Mouse (Mus musculus) heart, embryonic 14.5 days (tissue): Measurements from ENCODE around the gene Odf3. TPM values are rescaled to one million over a fixed set of nuclear protein-coding genes. Genes with fewer than 3 reads are reported as not detected.
A peak's percentile ranks its signal among the peaks of the same experiment; 100 is the strongest.

ENCODE experiments used
- ATAC-seq: fragments of 200-750 bp; cut with Nextera tagmentation; 2 replicates; pipeline ENCODE4 v1.8.0; 2017; ENCODE audit warnings: low read depth, moderate TSS enrichment; ENCODE audit not compliant: insufficient number of reproducible peaks, insufficient read depth, low FRiP score
- H3K27ac ChIP-seq, 2 experiments: fragments of 200-500 bp in 1 of 2; fragments of 300-500 bp in 1 of 2; sonication (generic) in 1 of 2; replicated peaks in 1 of 2; 2 replicates each; pipeline ENCODE4 v1.5.1; 2012 to 2014; ENCODE audit warnings: low read depth in 2 of 2, low read length in 2 of 2, control low read depth in 1 of 2, mild to moderate bottlenecking in 1 of 2, mixed read lengths in 1 of 2; ENCODE audit not compliant: control insufficient read depth in 1 of 2, insufficient read depth in 1 of 2
- H3K27me3 ChIP-seq: fragments of 300-500 bp; sonication (generic); 2 replicates; pipeline ENCODE4 v1.6.1; 2014; ENCODE audit warnings: mild to moderate bottlenecking, low read length, control low read depth; ENCODE audit not compliant: control insufficient read depth, insufficient read depth
- H3K36me3 ChIP-seq: fragments of 300-500 bp; sonication (generic); 2 replicates; pipeline ENCODE4 v1.6.1; 2014; ENCODE audit warnings: mild to moderate bottlenecking, control low read depth, low read length, mixed read lengths; ENCODE audit not compliant: control insufficient read depth, insufficient read depth
- H3K4me1 ChIP-seq, 2 experiments: fragments of 200-500 bp in 1 of 2; fragments of 300-500 bp in 1 of 2; sonication (generic) in 1 of 2; 2 replicates each; pipeline ENCODE4 v1.6.1; 2012 to 2014; ENCODE audit warnings: low read length in 2 of 2, control low read depth in 1 of 2, mixed read lengths in 1 of 2; ENCODE audit not compliant: control insufficient read depth in 2 of 2, insufficient read depth in 2 of 2
- H3K4me2 ChIP-seq: fragments of 300-500 bp; sonication (generic); 2 replicates; pipeline ENCODE4 v1.6.1; 2014; ENCODE audit warnings: mild to moderate bottlenecking, low read length
- H3K4me3 ChIP-seq, 2 experiments: fragments of 200-500 bp in 1 of 2; fragments of 300-500 bp in 1 of 2; sonication (generic) in 1 of 2; 2 replicates each; pipeline ENCODE4 v1.5.1; 2012 to 2014; ENCODE audit warnings: low read length in 2 of 2, mild to moderate bottlenecking in 2 of 2, control low read depth in 1 of 2, low read depth in 1 of 2, moderate library complexity in 1 of 2; ENCODE audit not compliant: control insufficient read depth in 1 of 2, insufficient read depth in 1 of 2
- H3K9ac ChIP-seq: fragments of 300-500 bp; sonication (generic); 2 replicates; pipeline ENCODE4 v1.6.1; 2014; ENCODE audit warnings: mild to moderate bottlenecking, low read length
- H3K9me3 ChIP-seq: fragments of 300-500 bp; sonication (generic); 2 replicates; pipeline ENCODE4 v1.6.1; 2016; ENCODE audit warnings: low read length, control low read depth; ENCODE audit not compliant: control insufficient read depth
- WGBS: fragments of 180-500 bp; shearing (Covaris S2); extraction: QIAGEN DNeasy Blood & Tissue Kit; methylation state at CpG from one replicate; pipeline ENCODE4 v1.1.7; 2014; 5-methylcytosine and 5-hydroxymethylcytosine counted together
- polyA plus RNA-seq: library from polyadenylated mRNA; unstranded; fragments of >200 nt; fragmentation: Nextera tagmentation; extraction: Ambion mirVana; gene quantifications from 2 replicates; pipeline ENCODE4 v1.2.1, GENCODE M21; 2014

The Odf3 gene
- polyA plus RNA-seq, 1 experiment from 2014 or later = not detected

DNA sequence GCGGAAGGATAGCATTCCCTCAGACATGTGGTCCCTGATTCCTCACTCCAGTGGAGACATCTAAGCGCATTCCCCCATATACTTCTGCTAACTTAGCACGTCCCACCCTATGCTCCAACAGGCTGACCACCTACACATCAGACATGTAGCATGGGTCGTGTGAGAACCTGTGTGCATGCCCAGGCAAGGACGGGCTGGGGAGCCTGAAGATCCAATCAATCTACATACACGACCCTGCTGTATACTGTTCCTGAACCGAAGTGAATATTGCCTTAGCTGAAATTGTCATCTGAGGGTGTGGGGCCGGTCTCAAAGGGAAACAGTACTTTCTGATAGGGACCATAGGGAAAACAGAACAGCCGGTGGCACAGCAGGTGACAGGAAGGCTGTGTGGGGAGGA, 7.6 kb downstream of the Odf3 start:
- Histone ChIP-seq H3K27ac (peak overlapping the region in 1 of 2 experiments; percentile 91; a peak in 1 of 4 replicates), H3K4me2 (peak overlapping the region; percentile 83), H3K4me1 (peaks cover 11 to 21% of the 10 kb centered on the region in 2 experiments), H3K9ac (peak overlapping the region; percentile 93), H3K9me3 (no peaks in the 10 kb centered on the region), H3K36me3 (peaks cover 50% of the 10 kb centered on the region), H3K4me3 (peak overlapping the region; percentile 78 to 86), H3K27me3 (no peaks in the 10 kb centered on the region)
- 65% methylated on average over 9 of the region's 9 CpGs for WGBS
- no peak for ATAC-seq

DNA sequence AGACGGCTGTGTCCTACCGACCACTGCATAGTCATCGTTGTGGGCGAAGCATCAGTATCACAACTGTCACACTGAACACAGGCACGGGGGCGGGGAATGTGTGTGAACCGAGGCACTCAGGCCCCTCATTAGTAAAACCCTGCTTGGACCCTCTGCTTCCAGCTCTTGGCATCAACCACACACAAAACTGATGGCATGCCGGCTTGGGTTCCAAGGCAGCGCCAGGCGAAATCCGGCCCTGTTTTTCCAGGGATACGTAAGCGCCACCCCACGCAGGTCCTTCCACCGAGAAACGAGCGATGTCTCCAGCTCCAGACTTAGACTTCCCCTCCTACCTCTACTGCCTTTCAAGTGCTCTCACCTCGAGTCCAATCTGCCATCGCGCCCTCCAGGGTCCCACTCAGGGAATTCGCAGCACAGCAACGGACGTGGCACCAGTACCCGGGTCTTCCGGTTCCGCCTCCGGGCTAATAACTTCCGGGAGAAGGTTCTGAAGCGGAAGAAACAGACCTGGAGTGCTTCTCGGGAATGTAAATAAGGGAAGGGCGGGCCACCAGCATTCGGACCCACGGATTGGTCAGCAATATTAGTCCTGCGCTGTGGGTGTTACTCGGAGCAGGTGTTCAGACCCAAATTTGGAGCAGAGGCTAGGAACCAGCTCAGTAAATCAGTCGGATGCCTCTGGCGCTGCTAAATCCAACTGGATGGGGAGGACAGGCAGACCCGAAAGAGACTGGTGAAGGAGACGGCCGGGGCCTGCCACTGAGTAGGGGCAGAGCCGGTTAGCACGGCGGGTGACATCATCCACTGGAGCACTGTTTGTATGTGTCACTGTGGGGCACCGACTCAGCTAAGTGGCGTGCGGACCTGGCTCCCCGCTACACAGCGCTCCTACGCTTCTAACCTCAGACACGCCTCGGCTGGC, 8.5 kb downstream of the Odf3 start, which contains the start of gene Gm45785:
Gene Gm45785, minus strand, starts transcription at position 472 of the 925 bp plus-strand sequence.
- H3K4me1 ChIP-seq = peaks cover 11 to 21% of the 10 kb centered on the region in 2 experiments
- peak within 1 kb of the TSS; percentile 78 to 86 for H3K4me3 ChIP-seq
- peak; percentile 60 for ATAC-seq
- no peaks in the 10 kb centered on the region for H3K27me3 ChIP-seq
- H3K4me2 ChIP-seq = peak within 1 kb of the TSS; percentile 83
- no peaks in the 10 kb centered on the region for H3K9me3 ChIP-seq
- peak within 1 kb of the TSS; percentile 84 to 91 for H3K27ac ChIP-seq
- peak within 1 kb of the TSS; percentile 93 for H3K9ac ChIP-seq
- under 1% methylated on average over 51 of the region's 51 CpGs for WGBS
- H3K36me3 ChIP-seq = peaks cover 60% of the 10 kb centered on the region

DNA sequence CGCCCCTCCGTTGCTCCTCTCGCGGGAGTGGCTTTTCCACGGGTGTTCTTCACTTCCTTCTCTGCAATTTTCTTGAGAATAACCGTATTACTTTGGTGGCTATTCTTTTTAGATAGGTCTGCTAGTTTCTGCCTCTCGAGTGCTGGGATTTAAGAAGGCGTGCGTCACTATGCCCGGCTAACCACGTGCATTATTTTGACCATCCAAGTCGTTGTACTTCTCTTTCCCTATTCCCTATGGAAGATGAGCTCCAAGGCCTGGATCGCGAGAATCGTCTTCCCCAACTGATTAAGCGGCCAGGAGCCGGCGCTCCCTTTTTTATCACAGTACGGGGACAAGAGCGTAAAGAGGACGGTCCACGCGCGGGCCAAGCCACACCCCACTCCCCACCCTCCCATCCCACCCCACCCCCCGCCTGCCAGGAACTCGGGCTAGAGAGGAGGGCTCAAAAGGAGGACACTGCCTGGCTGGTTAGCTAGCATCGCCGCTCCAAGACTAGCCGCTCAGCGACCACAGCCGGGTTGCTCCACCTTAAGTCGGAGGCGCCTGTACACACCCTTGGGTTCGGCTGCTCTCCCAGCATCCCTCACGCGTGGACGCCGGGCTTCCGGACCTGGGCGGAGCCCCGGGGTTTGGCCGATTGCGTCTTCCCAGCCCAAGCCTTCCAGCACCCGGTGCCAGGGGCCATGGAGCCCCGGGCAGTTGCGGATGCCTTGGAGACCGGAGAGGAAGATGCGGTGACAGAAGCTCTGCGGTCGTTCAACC, 9.4 kb downstream of the Odf3 start, which contains the start of gene Ric8a:
Gene Ric8a, plus strand, starts transcription at position 173 of the 765 bp plus-strand sequence.
- Histone ChIP-seq H3K27me3 (no peaks in the 10 kb centered on the region), H3K27ac (peak within 1 kb of the TSS; percentile 84 to 91), H3K4me1 (peaks cover 11 to 21% of the 10 kb centered on the region in 2 experiments), H3K4me2 (peak within 1 kb of the TSS; percentile 83), H3K9ac (peak within 1 kb of the TSS; percentile 93), H3K4me3 (peak within 1 kb of the TSS; percentile 78 to 86), H3K36me3 (peaks cover 63% of the 10 kb centered on the region), H3K9me3 (no peaks in the 10 kb centered on the region)
- under 1% methylated on average over 48 of the region's 50 CpGs for WGBS
- peak; percentile 85 for ATAC-seq

DNA sequence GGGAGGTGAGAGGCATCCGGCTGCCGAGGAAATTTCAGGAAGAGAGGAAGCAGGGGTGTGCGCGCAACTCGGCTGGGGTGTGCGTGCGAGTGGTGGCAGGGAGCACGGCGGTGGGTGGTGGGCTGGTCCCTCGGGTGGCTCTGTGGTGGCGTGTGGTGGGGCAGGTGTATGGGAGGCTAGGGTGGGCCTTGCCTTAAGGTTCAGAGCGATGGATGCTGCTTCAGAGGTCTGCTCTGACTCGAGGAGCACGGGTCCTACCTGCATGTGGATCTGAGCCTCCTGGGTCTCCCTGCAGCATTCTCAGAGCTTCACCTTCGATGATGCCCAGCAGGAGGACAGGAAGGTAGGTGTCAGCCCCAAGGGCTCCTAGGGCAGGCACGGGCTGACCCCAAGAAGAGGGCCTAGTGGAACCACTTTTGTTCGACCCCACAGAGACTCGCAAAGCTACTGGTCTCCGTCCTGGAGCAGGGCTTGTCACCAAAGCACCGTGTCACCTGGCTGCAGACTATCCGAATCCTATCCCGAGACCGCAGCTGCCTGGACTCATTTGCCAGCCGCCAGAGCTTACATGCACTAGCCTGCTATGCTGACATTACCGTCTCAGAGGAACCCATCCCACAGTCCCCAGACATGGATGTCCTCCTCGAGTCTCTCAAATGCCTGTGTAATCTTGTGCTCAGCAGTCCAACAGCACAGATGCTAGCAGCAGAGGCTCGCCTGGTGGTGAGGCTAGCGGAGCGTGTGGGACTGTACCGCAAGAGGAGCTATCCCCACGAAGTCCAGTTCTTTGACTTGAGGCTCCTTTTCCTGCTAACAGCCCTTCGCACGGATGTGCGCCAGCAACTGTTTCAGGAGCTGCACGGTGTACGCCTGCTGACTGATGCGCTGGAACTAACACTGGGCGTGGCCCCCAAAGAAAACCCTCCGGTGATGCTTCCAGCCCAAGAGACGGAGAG, 10.2 kb downstream of the Odf3 start, which contains the start of gene Bet1l:
Gene Bet1l, minus strand, starts transcription at position 28 of the 956 bp plus-strand sequence.
- peak within 1 kb of the TSS; percentile 78 to 86 for H3K4me3 ChIP-seq
- ATAC-seq = peak; percentile 10; the same call in 1 of the 2 replicates
- peak within 1 kb of the TSS; percentile 78 to 91 for H3K27ac ChIP-seq
- H3K4me1 ChIP-seq = peaks cover 11 to 21% of the 10 kb centered on the region in 2 experiments
- no peaks in the 10 kb centered on the region for H3K9me3 ChIP-seq
- H3K9ac ChIP-seq = peak within 1 kb of the TSS; percentile 93
- 33% methylated on average over 40 of the region's 40 CpGs for WGBS
- no peaks in the 10 kb centered on the region for H3K27me3 ChIP-seq
- H3K36me3 ChIP-seq = peaks cover 63% of the 10 kb centered on the region
- H3K4me2 ChIP-seq = peak within 1 kb of the TSS; percentile 83

DNA sequence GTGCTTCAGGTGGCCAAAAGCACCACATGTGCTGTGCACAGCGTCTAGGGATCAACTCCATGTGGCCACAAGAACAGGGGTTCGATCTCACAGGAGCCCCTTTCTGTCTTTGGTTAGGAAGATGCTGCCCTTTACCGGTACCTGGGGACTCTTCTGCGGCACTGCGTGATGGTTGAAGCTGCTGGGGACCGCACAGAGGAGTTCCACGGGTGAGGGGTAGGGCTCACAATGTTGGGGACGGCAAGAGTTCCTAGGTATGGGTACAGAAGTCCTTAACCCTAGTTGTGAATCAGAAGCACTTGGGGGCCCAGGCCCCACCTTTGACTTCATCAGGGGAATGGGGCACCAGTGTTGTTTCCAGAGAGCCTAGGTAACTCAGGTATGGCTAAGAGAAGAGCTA, 11.1 kb downstream of the Odf3 start:
- no peak overlapping the region for H3K9ac ChIP-seq
- H3K36me3 ChIP-seq = peaks cover 63% of the 10 kb centered on the region
- peaks cover 11 to 21% of the 10 kb centered on the region in 2 experiments for H3K4me1 ChIP-seq
- WGBS = 91% methylated on average over 8 of the region's 8 CpGs
- H3K4me3 ChIP-seq = no peak overlapping the region
- ATAC-seq = no peak
- H3K27ac ChIP-seq = no peak overlapping the region
- H3K27me3 ChIP-seq = no peaks in the 10 kb centered on the region
- peak overlapping the region; percentile 83 for H3K4me2 ChIP-seq
- H3K9me3 ChIP-seq = no peaks in the 10 kb centered on the region

DNA sequence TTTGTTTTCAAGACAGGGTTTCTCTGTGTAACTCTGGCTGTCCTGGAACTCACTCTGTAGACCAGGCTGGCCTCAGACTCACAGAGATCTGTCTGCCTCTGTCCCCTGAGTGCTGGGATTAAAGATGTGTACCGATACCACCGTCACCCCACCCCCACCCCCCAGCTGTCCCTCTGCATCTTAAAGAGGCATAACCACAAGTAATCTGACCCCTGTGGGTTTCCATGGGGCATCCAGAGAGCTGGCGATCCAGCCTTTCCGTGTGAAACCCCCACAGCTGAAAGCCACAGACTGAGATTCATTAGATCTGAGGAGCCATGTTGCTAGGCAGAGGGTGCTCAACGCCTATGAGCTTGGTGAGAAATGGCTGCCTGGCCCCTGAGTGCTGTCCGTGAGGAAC, 12.4 kb downstream of the Odf3 start:
- no peaks in the 10 kb centered on the region for H3K27me3 ChIP-seq
- no peak overlapping the region for H3K4me3 ChIP-seq
- H3K9ac ChIP-seq = no peak overlapping the region
- H3K4me1 ChIP-seq = peaks cover 11 to 19% of the 10 kb centered on the region in 2 experiments
- no peak for ATAC-seq
- no peaks in the 10 kb centered on the region for H3K9me3 ChIP-seq
- peaks cover 67% of the 10 kb centered on the region for H3K36me3 ChIP-seq
- H3K27ac ChIP-seq = no peak overlapping the region
- 80% methylated on average over 6 of the region's 6 CpGs for WGBS
- no peak overlapping the region for H3K4me2 ChIP-seq
